Mouse (Mus musculus) layer of hippocampus, postnatal 36 days (tissue): ENCODE measurements around the gene Gaa. TPM values are rescaled to one million over a fixed set of nuclear protein-coding genes. Genes with fewer than 3 reads are reported as not detected.

Source experiments
- DNase-seq, 2 experiments: peaks; one replicate each; pipeline ENCODE4 v3.0.0; 2022
- total RNA-seq, 2 experiments: library from RNA; stranded (reverse); gene quantifications; 2 replicates each; pipeline ENCODE4 v1.2.3; 2021

The Gaa gene
- total RNA-seq, 2 experiments from 2014 or later: 294 to 299 TPM

DNA sequence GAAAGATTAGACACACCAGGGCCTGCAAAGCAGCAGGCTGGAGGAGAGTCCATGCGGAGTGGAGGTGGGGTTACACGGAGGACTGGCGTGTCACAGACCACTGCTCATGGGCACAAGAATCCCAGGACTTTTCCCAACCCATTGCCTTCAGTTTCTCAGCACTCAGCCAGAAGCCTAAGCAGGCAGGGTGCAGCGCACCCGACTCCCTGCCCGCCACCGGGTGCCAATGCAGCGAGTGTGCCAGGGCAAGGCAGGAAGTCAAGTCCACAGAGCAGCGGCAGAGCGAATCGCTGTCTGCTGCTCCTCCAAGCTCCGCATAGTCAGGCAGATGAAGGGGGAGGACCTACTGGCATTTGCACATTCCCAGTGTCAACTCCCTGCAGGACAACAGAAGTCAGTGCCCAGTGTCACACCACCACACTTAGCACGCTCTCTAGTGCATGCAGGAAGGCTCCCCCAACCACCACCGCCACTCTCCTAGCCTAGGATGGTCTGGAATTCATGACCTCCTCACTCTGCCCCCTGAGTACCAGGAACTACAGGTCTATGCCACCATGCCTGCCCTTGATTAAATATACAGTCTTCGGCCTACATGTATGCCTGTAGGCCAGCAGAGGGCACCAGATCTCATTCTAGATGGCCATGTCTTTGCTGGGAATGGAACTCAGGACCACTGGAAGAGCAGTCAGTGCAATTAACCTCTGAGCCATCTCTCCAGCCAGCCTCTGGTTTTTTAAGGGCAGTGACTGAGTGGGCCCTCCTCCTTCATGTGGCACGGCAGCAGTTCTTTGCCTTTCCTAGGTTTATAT lies 37.4 kb downstream of the Gaa start:
- DNase-seq: no peak

DNA sequence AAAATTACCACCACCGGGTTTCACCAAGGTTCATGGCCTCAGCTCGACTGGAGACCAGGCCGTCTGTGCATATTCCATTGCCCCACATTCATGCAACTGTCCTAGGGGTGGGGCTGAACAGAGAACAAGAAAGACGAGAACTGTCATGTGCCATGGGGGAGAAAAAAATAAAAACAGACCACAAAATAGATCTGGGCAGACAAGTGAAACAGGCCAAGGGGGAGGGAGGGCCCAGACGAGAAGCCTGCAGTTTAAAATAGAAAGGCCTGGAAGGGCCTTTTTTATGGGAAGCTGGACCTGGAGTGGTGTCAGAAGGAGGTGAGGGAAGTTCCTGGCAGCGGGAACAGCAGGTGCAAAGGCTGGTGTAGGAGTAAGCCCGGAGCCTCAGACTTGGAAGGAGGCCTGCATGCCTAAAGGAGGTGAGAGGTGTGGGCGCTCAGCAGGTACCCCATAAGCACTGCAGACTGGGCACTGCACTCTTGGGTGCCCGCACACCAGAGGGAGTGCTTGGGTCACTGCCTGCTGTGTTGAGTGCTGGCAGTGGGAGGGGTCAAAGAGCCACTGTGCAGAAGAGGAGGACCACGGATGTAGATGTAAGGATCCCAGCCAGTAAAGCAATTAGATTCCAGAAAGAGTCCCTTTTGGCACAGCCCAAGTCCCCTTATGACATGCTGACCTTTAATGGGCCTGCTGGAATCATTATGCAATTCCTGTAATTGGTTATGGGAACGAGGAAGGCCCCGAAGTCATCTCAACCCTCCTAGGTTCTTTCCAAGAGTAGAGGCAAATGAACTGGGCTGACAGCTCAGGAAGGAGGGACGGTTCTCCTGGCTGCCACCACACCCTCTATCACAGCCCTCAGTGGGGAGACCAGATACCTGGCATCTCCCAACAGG lies 39.3 kb downstream of the Gaa start:
- DNase-seq: no peak

DNA sequence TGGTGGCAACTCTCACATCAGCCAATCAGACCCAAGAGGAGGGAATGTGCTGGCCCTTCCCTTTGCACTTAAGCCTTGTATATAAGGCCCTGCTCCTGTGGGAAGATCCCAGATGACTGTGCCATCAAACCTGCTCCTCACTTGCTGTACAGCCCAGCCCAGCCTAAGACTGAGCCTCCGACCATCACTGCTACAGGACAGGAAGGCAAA lies 39.9 kb downstream of the Gaa start, which contains the start of gene Card14:
TSS of gene Card14 (plus strand) at position 111 of the 210 bp plus-strand sequence.
- DNase-seq: no peak

DNA sequence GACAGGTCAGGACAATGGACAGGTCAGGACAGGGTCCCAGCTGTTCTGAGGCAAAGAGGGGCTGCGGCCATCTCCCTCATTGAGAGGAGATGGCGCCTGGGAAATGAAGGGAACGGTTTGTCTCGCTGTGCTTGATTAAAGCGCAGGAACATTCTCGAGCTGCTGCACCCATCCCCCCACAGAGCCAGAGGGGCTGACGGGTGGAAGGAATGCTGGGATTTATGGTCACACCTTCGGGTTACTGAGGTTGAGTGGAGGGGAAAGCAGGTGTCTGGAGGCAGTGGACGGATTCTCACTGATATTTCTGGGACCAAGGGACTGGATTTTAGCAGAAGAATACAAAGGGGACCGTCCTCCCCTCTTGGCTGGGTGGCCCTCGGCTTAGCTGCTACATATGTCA lies 40.2 kb downstream of the Gaa start:
- DNase-seq: no peak

DNA sequence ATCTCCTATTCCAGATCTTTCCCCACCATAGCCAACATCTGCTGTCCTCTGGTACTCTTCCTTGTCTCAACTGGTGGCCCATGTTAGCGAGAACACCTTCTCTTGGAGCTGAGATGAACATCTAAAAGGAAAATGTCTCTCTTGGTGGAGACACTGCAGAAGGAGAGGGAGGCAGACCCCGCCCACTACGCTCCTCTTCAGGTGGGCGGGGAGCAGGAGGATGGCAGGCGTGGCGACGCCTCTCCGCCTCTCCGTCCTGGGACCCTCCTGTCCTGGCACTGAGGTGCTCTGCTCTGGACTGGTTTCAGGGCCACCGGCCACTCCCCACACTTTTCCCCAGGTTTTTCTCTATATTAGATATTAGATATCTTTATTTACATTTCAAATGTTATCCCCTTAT lies 42.9 kb downstream of the Gaa start:
- DNase-seq: no peak

DNA sequence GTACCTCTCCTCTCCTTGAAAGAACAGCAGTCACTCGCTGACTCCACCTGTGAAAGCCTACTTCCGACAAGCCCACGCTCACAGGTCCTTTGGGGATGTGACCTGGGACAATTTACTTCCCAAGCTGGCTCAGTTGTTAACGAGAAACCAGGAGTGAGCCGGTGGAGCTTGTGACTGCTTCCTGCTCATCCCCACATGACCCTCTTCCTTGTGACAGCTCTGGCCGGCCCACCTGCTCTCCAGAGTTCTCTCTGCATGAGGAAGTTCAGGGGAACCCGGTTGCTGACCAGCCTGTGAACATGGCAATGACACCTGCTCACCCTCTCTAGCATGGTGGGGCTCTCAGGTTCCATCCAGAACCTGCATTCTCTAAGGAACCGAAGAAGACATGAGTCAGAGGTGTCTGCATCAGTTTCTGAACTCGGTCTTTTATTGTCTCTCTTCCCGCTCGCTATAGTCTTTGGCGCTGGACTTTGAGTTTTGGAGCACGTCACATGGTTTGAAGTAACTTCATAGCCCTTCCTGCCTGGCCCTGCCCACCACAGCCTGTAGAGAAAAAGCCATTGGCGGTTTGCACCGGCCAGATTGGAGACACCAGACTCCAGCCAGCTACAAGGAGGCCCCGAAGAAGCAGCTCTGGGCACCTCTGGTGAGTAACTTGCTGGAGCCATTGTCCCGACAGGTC lies 46.7 kb downstream of the Gaa start:
- no peak for DNase-seq

DNA sequence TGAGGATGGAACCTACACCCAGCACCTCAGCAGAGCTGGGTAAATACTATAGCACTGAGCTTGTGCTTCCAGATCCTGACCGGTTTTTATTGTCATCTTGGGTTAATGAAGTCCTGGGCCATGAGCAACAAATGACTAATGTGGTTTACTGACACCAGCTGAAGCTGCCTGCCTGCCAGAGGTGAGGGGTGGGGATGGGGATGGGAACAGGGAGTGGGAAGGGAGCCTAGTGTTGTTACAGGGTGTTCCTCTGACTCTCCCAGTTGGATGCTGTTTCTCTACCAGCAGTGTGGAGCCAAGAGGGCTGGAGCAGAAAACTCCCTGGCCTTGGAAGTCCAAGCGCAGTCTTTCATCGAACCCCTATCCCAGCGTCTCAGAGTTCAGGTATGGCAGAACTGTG lies 49.0 kb downstream of the Gaa start:
- no peak for DNase-seq

DNA sequence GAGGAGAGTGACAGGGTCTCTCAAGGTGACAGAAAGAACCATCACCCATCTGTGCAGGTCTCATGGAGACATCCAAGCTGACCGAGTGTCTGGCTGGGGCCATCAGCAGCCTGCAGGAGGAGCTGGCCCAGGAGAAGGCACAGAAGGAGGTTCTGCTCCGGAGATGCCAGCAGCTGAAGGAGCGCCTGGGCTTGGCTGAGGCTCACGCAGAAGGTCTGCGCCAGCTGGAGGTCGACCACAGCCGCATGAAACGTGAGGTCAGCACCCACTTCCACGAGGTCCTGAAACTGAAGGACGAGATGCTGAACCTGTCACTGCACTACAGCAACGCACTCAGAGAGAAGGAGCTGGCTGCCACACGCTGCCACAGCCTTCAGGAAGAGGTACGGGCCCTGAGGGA lies 54.8 kb downstream of the Gaa start:
- DNase-seq: no peak

DNA sequence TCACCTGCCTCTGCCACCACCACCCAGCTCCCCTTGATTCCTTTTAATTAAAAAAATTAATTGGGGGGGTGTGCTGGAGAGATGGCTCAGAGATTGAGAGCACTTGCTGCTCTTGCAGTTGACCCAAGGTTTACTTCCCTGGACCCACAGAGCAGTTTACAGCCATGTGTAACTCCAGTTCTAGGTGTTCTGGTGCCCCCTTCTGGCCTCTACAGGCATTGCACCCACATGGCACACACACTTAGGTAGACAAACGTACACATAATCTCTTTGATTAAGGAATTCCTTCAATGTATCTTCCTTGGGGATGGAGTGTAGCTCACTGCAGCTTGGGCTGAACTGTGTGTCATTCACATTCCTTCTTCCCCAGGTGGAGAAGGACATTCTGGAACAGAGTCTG lies 57.4 kb downstream of the Gaa start:
- DNase-seq: no peak

DNA sequence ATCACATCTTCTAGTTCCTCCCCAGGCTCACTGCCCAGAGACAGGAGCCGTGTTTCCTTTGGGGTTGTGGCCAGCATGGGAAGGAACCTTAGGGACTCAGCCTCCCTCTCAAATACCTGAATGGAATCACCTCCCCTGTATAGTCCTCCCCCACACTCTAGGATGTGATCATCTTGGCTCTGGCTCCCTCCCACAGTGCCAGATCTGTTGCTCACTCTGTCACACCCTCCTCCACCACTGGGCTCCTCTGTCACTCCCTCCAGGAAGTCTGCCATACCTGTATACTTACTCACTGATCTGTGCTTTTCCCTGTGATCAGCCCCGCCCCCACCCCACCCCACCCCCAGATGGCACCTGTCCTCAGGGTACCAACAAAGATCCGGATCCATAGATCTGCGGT lies 62.9 kb downstream of the Gaa start:
- no peak for DNase-seq

DNA sequence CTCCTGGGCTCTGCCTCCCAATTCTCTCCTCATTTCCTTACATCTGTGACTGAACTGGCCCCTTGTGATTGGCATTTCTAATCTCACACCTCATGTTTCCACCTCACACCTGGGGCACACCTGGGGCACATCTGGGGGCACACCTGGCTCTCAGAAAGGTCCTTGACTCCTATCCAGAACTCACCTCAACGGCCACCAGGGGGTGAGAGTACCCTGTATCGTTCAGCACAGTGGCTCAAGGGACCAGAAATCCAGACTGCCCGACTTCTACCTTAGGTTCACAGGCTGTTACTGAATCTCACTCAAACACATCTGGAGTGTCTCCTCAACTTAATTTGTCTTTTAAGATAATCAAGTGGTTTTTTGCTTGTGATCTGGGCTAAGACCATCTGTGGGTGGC lies 64.3 kb downstream of the Gaa start:
- no peak for DNase-seq

Other genes starting within 250 kb of the Gaa start
- gene Cbx2, start 244.9 kb upstream of the Gaa start, total RNA-seq: 1 to 10 TPM; 4.0 to 4.4 TPM
- gene Cbx8, start 226.9 kb upstream of the Gaa start, total RNA-seq: 10 to 100 TPM; 11.2 to 13.6 TPM
- 10 to 100 TPM; 57.3 to 59.4 TPM for gene Cbx4, start 181.7 kb upstream of the Gaa start, total RNA-seq
- 10 to 100 TPM; 47.9 to 50.9 TPM for gene Tbc1d16, start 39.4 kb upstream of the Gaa start, total RNA-seq
- 1 to 10 TPM; 1.6 to 2.3 TPM for gene Ccdc40, start 39.3 kb upstream of the Gaa start, total RNA-seq
- 10 to 100 TPM; 89.2 to 91.8 TPM for gene Eif4a3, start 32.2 kb downstream of the Gaa start, total RNA-seq
- gene Card14, start 39.9 kb downstream of the Gaa start, total RNA-seq: 1 to 10 TPM in 1 of 2 experiments, under 1 TPM in 1; 0.52 to 1.2 TPM
- 1 to 10 TPM; 4.7 to 5.8 TPM for gene Sgsh, start 87.6 kb downstream of the Gaa start, total RNA-seq
- gene Slc26a11, start 87.7 kb downstream of the Gaa start, total RNA-seq: 1 to 10 TPM; 5.4 to 5.5 TPM
- gene Rnf213, start 125.2 kb downstream of the Gaa start, total RNA-seq: 1 to 10 TPM; 3.4 to 4.0 TPM
- 10 to 100 TPM; 29.7 to 32.4 TPM for gene Endov, start 223.5 kb downstream of the Gaa start, total RNA-seq